Mouse (Mus musculus): ENCODE results near the gene Afdn. TPM values are rescaled to one million over a fixed set of nuclear protein-coding genes. Genes with fewer than 3 reads are reported as not detected.
A peak's percentile ranks its signal among the peaks of the same experiment; 100 is the strongest.
"Not testable (repeated sequence)": the region's sequence is repeated elsewhere in the genome, so short reads cannot be mapped to it uniquely, and the experiment has no call there.

The Afdn gene
- polyA plus RNA-seq, 1 experiment from 2014 or later: 111 TPM

DNA sequence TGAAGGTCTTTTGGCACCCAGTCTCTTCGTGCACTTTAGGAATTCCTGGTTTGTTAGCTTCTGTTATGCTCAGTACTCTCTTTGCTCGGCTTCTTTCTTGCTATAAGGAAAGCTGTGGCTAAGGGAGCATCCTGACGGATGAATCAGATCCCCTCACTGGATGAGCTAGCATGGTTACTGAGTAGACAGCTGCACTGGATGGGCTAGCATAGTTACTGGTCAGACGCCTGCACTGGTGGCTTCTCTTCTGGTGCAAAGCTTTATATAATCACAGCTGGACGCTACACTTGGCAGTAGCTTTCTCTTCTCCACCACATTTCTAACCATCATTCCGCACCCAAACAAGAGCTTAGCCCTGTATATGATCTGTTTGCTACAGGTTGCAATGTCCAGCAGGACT, 5.4 kb upstream of the Afdn start:
- Histone ChIP-seq H3K36me3 (no peaks in the 10 kb centered on the region), H3K27me3 (no peaks in the 10 kb centered on the region), H3K4me2 (no peak overlapping the region), H3K27ac (no peak overlapping the region; the same call in 1 of the 2 replicates), H3K9ac (no peak overlapping the region), H3K4me1 (peaks cover 10% of the 10 kb centered on the region), H3K9me3 (no peaks in the 10 kb centered on the region), H3K4me3 (no peak overlapping the region)
- WGBS: 59% methylated on average over 6 of the region's 6 CpGs
- no peak for ATAC-seq (ENCODE audit: borderline replicate concordance, extremely low read depth, low FRiP score, low TSS enrichment)

DNA sequence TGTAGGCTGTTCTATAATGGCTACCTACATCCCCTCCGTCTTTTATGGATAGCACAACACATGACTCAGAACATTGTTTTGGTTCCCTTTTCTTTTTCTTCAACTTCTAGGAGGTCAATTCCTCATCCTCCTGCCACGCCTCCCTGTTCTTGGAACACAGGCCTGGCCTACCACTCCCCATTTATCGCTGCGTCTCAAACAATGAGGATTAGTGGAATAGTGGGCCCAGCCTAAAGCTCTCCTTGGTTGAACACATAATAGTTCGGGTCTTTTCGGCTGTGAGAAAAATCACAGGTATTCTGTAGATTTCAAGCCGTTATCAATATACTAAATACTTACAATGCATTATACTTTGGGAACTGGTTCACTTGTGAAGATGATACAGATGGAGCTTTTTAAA, 1.8 kb upstream of the Afdn start:
- no peak overlapping the region for H3K27ac ChIP-seq
- peaks cover 23% of the 10 kb centered on the region for H3K4me1 ChIP-seq
- no peak for ATAC-seq (ENCODE audit: borderline replicate concordance, extremely low read depth, low FRiP score, low TSS enrichment)
- 76% methylated on average over 7 of the region's 7 CpGs for WGBS
- H3K9me3 ChIP-seq: no peaks in the 10 kb centered on the region
- peak overlapping the region; percentile 90; the same call in 1 of the 2 replicates for H3K9ac ChIP-seq
- no peaks in the 10 kb centered on the region for H3K36me3 ChIP-seq
- peak overlapping the region; percentile 87 for H3K4me2 ChIP-seq
- H3K27me3 ChIP-seq: no peaks in the 10 kb centered on the region
- peak overlapping the region; percentile 72 for H3K4me3 ChIP-seq

DNA sequence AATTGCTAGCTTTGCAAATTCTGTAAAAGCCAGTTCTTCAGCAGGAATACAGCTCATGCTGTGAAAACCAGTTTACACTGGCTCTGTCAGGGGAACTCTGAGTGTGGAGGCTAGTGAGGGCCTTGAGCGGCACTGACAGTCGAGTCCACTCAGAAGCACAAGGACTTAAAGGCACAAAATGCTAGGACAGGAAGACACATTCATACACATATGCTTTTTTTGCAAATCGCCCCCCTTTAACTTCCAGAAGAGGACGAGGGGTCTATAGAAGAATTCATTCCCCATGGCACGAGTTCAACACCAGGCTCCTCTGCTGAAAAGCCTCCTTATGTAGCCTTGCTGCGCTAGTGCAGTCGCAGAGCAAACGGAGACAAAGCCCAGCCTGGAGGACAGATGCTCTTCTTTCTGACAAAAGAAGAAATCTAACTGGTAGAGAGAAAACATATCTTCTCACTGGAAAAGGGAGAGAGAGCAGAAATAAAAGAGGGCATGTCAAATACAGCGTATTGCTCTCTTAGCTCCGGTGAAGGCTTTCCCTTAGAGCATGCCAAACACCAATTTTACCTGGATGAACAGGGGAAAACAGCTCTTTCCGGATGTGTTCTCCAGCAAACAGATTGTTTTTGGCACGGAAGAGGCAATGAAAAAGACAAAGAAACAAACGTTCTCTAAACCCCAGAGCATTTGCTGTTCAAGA, 1.0 kb upstream of the Afdn start:
- H3K9ac ChIP-seq: peak overlapping the region; percentile 90

DNA sequence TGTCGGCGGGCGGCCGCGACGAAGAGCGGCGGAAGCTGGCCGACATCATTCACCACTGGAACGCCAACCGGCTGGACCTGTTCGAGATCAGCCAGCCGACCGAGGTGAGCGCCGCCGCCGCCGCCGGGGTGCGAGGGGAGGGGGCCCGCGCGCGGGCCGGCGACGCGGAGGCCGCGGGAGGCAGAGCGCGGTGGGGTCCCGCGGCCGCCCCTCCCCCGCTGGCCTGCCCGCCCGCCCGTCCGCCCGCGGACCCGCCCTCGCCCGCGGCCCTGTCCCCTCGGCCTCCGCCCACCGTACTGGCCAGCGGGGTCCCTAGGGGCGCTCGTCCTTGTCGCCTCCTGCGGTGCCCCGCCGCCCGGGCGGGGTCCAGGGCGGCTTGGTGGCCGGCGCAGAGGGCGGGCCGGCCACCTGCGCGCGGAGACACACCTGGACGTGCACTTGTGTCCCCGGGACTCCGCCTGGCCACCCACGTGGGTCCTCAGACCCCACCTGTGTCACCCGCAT, 388 bp downstream of the Afdn start:
- under 1% methylated on average over 49 of the region's 72 CpGs for WGBS

More for the DNA sequence above, 1.0 kb upstream of the Afdn start:
- Histone ChIP-seq H3K4me3 (peak overlapping the region; percentile 72), H3K27ac (peak overlapping the region; percentile 96), H3K9me3 (no peaks in the 10 kb centered on the region), H3K4me2 (peak overlapping the region; percentile 87), H3K4me1 (peaks cover 23% of the 10 kb centered on the region), H3K27me3 (no peaks in the 10 kb centered on the region), H3K36me3 (no peaks in the 10 kb centered on the region)
- 11% methylated on average over 13 of the region's 13 CpGs for WGBS
- no peak for ATAC-seq (ENCODE audit: borderline replicate concordance, extremely low read depth, low FRiP score, low TSS enrichment)

DNA sequence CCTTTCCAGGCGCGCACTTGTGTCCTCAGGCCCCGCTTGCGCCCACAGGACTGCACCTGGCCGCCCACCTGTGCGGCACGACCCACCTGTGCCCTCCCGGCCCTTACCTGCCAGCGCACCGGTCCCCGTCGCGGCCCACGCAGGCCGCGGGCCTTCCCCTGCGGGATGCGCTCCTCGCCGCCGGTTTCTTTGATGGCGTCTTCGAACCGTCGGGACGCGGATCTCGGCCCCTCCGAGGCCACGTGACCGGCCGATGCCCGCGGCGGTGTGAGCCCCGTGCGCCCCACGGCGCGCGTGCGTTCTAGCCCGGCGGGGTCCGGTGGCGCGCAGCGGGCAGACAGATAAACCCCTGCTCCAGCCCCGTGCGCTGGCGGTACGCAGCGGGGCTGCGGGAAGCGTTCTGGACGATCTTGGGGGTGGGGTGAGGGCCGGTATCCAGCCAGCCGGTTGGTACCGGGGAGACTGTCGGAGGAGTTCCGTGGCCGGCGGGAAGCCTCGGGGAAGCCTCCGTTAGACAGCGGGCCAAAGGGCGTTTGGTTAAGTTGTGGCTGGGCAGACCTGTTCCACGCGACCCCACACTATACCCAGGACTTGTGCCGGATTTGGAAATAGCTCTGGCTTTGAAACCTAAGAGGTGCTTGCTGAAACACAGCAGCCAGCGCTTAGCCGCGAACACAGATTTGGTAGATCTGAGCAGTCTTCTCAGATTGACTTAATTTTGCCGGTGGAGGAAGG, 1.0 kb downstream of the Afdn start, which contains the start of gene Tcte2:
TSS of gene Tcte2 (minus strand) at position 647 of the 735 bp plus-strand sequence.
- H3K4me3 ChIP-seq: peak within 1 kb of the TSS; percentile 72
- H3K9ac ChIP-seq: peak within 1 kb of the TSS; percentile 90
- H3K9me3 ChIP-seq: no peaks in the 10 kb centered on the region
- under 1% methylated on average over 74 of the region's 74 CpGs for WGBS
- ATAC-seq (ENCODE audit: borderline replicate concordance, extremely low read depth, low FRiP score, low TSS enrichment): peak; percentile 15; the same call in 1 of the 2 replicates
- H3K27ac ChIP-seq: peak within 1 kb of the TSS; percentile 96
- H3K27me3 ChIP-seq: no peaks in the 10 kb centered on the region
- H3K36me3 ChIP-seq: no peaks in the 10 kb centered on the region
- H3K4me2 ChIP-seq: peak within 1 kb of the TSS; percentile 87
- H3K4me1 ChIP-seq: peaks cover 32% of the 10 kb centered on the region

More for the DNA sequence above, 388 bp downstream of the Afdn start:
- peak overlapping the region; percentile 87 for H3K4me2 ChIP-seq
- H3K9me3 ChIP-seq: no peaks in the 10 kb centered on the region
- H3K27me3 ChIP-seq: no peaks in the 10 kb centered on the region
- H3K9ac ChIP-seq: peak overlapping the region; percentile 90
- no peaks in the 10 kb centered on the region for H3K36me3 ChIP-seq
- peak overlapping the region; percentile 96 for H3K27ac ChIP-seq
- H3K4me3 ChIP-seq: peak overlapping the region; percentile 72
- H3K4me1 ChIP-seq: peaks cover 32% of the 10 kb centered on the region
- ATAC-seq (ENCODE audit: borderline replicate concordance, extremely low read depth, low FRiP score, low TSS enrichment): peak; percentile 69

DNA sequence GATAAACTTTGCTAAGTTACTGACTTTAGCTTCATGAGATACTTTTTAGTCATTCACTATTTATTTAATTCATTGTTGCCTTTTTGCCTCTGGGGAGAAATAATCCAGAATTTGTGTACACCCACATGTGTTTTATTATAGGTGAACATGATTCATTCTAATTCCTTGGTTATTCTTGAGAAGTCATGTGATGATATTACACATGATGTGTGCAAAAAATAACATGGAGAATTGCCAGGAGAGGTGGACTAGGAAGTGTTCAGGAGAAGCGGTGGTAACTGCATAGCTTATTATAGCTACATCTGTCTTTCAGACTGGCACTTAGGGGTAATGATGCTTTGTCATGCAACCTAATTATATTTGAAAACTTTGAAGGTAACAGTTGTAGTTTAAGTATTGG, 3.5 kb downstream of the Afdn start:
- H3K9ac ChIP-seq: no peak overlapping the region

DNA sequence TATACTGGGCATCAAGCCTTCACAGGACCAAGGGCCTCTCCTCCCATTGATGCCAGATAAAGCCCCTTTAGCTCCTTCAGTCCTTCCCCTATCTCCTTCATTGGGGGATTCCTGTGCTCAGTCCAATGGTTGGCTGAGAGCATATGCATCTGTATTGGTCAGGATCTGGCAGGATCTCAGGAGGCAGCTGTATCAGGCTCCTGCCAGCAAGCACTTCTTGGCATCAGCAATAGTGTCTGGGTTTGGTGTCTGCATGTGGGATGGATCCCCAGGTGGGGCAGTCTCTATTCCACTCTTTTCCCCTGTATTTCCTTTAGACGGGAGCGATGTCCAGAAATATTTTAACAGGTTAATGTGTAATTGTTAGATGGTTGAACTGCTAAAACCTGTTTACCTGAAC, 4.6 kb downstream of the Afdn start:
- not testable (repeated sequence) for H3K9me3 ChIP-seq; ATAC-seq (ENCODE audit: borderline replicate concordance, extremely low read depth, low FRiP score, low TSS enrichment); H3K4me3 ChIP-seq; H3K27ac ChIP-seq; H3K36me3 ChIP-seq; H3K4me2 ChIP-seq; H3K27me3 ChIP-seq; H3K9ac ChIP-seq
- WGBS: 78% methylated on average over 2 of the region's 2 CpGs
- peaks cover 21% of the 10 kb centered on the region for H3K4me1 ChIP-seq

More for the DNA sequence above, 3.5 kb downstream of the Afdn start:
- Histone ChIP-seq H3K27me3 (no peaks in the 10 kb centered on the region), H3K4me2 (no peak overlapping the region), H3K9me3 (no peaks in the 10 kb centered on the region), H3K4me3 (no peak overlapping the region), H3K4me1 (peaks cover 27% of the 10 kb centered on the region), H3K36me3 (no peaks in the 10 kb centered on the region), H3K27ac (no peak overlapping the region)
- no peak for ATAC-seq (ENCODE audit: borderline replicate concordance, extremely low read depth, low FRiP score, low TSS enrichment)
- 66% methylated on average over 1 of the region's 1 CpGs for WGBS

DNA sequence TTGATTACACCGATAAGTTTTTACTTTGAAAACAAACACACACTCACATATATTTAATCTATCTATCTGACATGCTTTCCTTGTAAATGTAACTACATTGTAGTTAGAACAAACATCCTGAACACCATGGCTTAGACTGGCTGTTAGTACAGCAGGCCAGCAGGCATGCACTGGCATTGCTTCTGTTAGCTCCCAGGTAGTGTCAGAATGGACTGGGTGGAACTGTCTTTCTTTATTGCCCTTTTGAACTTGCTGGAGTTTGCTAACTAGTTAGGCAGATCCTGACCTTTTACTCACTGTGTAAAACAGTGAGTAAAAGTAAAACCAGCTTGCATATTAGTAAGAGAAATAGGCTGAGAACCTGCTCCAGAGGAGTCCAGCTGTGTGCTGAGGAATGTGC, 8.2 kb downstream of the Afdn start:
- Histone ChIP-seq H3K4me1 (peaks cover 9% of the 10 kb centered on the region), H3K9ac (no peak overlapping the region), H3K27ac (no peak overlapping the region), H3K36me3 (no peaks in the 10 kb centered on the region), H3K4me3 (no peak overlapping the region), H3K9me3 (no peaks in the 10 kb centered on the region), H3K27me3 (no peaks in the 10 kb centered on the region), H3K4me2 (no peak overlapping the region)
- 90% methylated on average over 1 of the region's 1 CpGs for WGBS
- ATAC-seq (ENCODE audit: borderline replicate concordance, extremely low read depth, low FRiP score, low TSS enrichment): no peak

DNA sequence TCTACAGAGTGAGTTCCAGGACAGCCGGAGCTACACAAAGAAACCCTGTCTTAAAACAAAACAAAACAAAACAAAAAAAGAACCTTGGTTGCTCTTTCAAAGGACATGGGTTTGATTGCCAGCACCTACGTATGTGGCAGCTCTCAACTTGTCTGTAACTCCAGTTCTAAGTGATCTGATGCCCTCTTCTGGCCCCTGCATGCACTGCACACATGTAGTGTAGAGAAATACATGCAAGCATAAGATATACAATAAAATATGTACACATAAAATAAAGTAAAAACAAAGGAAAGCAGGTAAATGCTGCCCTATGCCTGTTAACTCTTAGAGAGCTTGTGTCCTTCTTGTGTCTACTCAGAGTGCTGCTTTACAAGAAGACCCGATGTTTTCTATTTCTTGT, 8.9 kb downstream of the Afdn start:
- Histone ChIP-seq H3K36me3 (no peaks in the 10 kb centered on the region), H3K9me3 (no peaks in the 10 kb centered on the region), H3K9ac (no peak overlapping the region), H3K4me2 (no peak overlapping the region), H3K27me3 (no peaks in the 10 kb centered on the region), H3K4me1 (peaks cover 9% of the 10 kb centered on the region), H3K27ac (no peak overlapping the region), H3K4me3 (no peak overlapping the region)
- 93% methylated on average over 3 of the region's 3 CpGs for WGBS
- no peak for ATAC-seq (ENCODE audit: borderline replicate concordance, extremely low read depth, low FRiP score, low TSS enrichment)

DNA sequence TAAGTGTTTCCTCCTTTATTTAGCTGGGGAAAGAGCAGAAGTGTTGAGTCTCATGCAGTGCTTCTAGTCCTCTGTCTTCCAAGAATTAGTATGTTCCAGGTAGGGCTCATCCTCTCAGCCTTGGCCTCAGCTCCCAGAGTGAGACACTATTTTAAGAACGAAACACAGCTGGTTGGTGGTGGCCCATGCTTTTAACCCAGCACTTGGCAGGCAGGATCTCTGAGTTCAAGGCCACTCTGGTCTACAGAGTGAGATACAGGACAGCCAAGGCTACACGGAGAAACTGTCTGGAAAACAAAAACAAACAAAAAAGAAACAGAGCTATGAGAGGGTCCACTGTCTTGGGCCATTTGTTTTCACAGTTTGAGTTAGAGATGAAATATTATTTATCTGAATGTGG, 17.3 kb downstream of the Afdn start:
- ATAC-seq (ENCODE audit: borderline replicate concordance, extremely low read depth, low FRiP score, low TSS enrichment): no peak
- 43% methylated on average over 2 of the region's 2 CpGs for WGBS
- Histone ChIP-seq H3K4me1 (0 out of 2 replicates have a peak, but pooled peaks cover 3% of the 10 kb centered on the region), H3K9me3 (no peaks in the 10 kb centered on the region), H3K27me3 (no peaks in the 10 kb centered on the region), H3K27ac (no peak overlapping the region), H3K36me3 (no peaks in the 10 kb centered on the region), H3K9ac (no peak overlapping the region), H3K4me3 (no peak overlapping the region), H3K4me2 (no peak overlapping the region)

DNA sequence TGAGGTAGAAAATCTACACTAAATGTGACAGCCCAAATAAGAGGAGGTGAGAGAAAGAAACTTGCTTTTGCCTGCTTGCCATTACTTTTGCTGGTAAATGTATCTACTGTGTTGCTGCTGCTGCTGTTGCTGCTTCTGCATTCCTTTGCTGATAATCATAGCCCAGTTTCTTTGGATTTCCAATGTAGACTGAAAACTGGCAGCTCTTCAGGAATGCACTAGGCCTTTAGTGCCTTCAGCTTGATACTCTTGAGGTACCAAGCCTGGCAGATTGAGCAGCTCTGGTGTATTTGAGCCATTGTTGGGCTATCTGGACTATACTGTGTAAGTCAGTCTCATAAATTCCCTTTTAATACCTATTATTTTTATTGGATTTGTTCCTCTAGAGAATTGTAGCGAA, 18.5 kb downstream of the Afdn start:
- Histone ChIP-seq H3K9me3 (no peaks in the 10 kb centered on the region), H3K27me3 (no peaks in the 10 kb centered on the region), H3K36me3 (no peaks in the 10 kb centered on the region), H3K4me2 (no peak overlapping the region), H3K9ac (no peak overlapping the region), H3K27ac (no peak overlapping the region), H3K4me1 (peaks cover 8% of the 10 kb centered on the region; the same call in 1 of the 2 replicates), H3K4me3 (no peak overlapping the region)
- 92% methylated on average over 1 of the region's 1 CpGs for WGBS
- no peak for ATAC-seq (ENCODE audit: borderline replicate concordance, extremely low read depth, low FRiP score, low TSS enrichment)

DNA sequence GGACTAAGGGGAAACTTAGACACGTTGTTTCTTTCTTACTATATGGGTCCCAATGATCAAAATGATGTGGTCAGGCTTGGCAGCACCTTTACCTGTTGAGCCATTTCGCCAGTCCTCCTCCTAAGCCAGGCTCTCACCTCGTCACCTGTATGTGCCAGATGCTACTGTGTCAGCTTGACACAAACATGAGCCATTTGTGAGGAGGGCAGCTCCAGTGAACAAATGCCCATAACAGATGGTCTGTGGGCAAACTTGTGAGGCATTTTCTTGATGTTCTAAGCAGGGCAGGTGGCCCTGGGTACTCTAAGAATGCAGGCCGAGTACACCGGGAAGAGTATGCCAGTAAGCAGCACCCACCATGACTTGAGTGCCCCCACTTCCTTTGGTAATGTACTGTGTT, 21.6 kb downstream of the Afdn start:
- Histone ChIP-seq H3K4me2 (no peak overlapping the region), H3K36me3 (no peaks in the 10 kb centered on the region), H3K27me3 (no peaks in the 10 kb centered on the region), H3K4me1 (peaks cover 8% of the 10 kb centered on the region; the same call in 1 of the 2 replicates), H3K27ac (no peak overlapping the region), H3K4me3 (no peak overlapping the region), H3K9ac (no peak overlapping the region), H3K9me3 (no peaks in the 10 kb centered on the region)
- no peak for ATAC-seq (ENCODE audit: borderline replicate concordance, extremely low read depth, low FRiP score, low TSS enrichment)
- WGBS: 86% methylated on average over 5 of the region's 5 CpGs
